Mouse (Mus musculus): ENCODE measurements at regions not wholly inside any gene's neighbourhood (a gene's known extent, or its start where the extent isn't known, plus 50 kb on each side); places are given as distances from the start of the nearest gene placed in this dataset.

- no peaks in the 10 kb centered on the region for H3K4me1 ChIP-seq (replicated peaks; ENCODE audit: control insufficient read depth, insufficient read depth, low read length)
- no peak for ATAC-seq
- H3K27ac ChIP-seq (ENCODE audit: low read length): no peak overlapping the region
- no peak overlapping the region for H3K4me3 ChIP-seq (replicated peaks; ENCODE audit: low read length)
- H3K9me3 ChIP-seq (ENCODE audit: control insufficient read depth, low read length): no peaks in the 10 kb centered on the region
- no peaks in the 10 kb centered on the region for H3K27me3 ChIP-seq (replicated peaks; ENCODE audit: control insufficient read depth, insufficient read depth, low read length)
- WGBS: 78% methylated on average over 9 of the region's 9 CpGs
- no peaks in the 10 kb centered on the region for H3K36me3 ChIP-seq (ENCODE audit: control insufficient read depth, insufficient read depth)
- H3K9ac ChIP-seq (replicated peaks; ENCODE audit: low read depth, low read length): no peak overlapping the region
- H3K4me2 ChIP-seq (ENCODE audit: low read length): no peak overlapping the region
Observed at GRCm38 (mm10) chr1:35331602-35332339, 482.0 kb downstream of the Plekhb2 start.

GRCm38 (mm10) chr1:35332340-35332684 is 482.5 kb downstream of the Plekhb2 start:
- no peak overlapping the region for H3K9ac ChIP-seq (replicated peaks; ENCODE audit: low read depth, low read length)
- H3K4me2 ChIP-seq (ENCODE audit: low read length): no peak overlapping the region
- H3K27ac ChIP-seq (ENCODE audit: low read length): no peak overlapping the region
- no peaks in the 10 kb centered on the region for H3K27me3 ChIP-seq (replicated peaks; ENCODE audit: control insufficient read depth, insufficient read depth, low read length)
- 90% methylated on average over 2 of the region's 2 CpGs for WGBS
- no peaks in the 10 kb centered on the region for H3K36me3 ChIP-seq (ENCODE audit: control insufficient read depth, insufficient read depth)
- no peaks in the 10 kb centered on the region for H3K9me3 ChIP-seq (ENCODE audit: control insufficient read depth, low read length)
- no peaks in the 10 kb centered on the region for H3K4me1 ChIP-seq (replicated peaks; ENCODE audit: control insufficient read depth, insufficient read depth, low read length)
- ATAC-seq: no peak
- H3K4me3 ChIP-seq (replicated peaks; ENCODE audit: low read length): no peak overlapping the region

GRCm38 (mm10) chr1:35337647-35338046 is 487.9 kb downstream of the Plekhb2 start:
- Histone ChIP-seq H3K4me1 (replicated peaks; ENCODE audit: control insufficient read depth, insufficient read depth, low read length) (no peaks in the 10 kb centered on the region), H3K36me3 (ENCODE audit: control insufficient read depth, insufficient read depth) (no peaks in the 10 kb centered on the region), H3K9ac (replicated peaks; ENCODE audit: low read depth, low read length) (no peak overlapping the region), H3K27me3 (replicated peaks; ENCODE audit: control insufficient read depth, insufficient read depth, low read length) (no peaks in the 10 kb centered on the region), H3K9me3 (ENCODE audit: control insufficient read depth, low read length) (no peaks in the 10 kb centered on the region), H3K4me3 (replicated peaks; ENCODE audit: low read length) (no peak overlapping the region), H3K27ac (ENCODE audit: low read length) (no peak overlapping the region), H3K4me2 (ENCODE audit: low read length) (no peak overlapping the region)
- no peak for ATAC-seq
- 86% methylated on average over 3 of the region's 3 CpGs for WGBS

- no peak overlapping the region for H3K4me3 ChIP-seq (replicated peaks; ENCODE audit: low read length)
- no peaks in the 10 kb centered on the region for H3K36me3 ChIP-seq (ENCODE audit: control insufficient read depth, insufficient read depth)
- H3K27ac ChIP-seq (ENCODE audit: low read length): no peak overlapping the region
- H3K4me1 ChIP-seq (replicated peaks; ENCODE audit: control insufficient read depth, insufficient read depth, low read length): no peaks in the 10 kb centered on the region
- ATAC-seq: no peak
- 77% methylated on average over 3 of the region's 3 CpGs for WGBS
- no peaks in the 10 kb centered on the region for H3K9me3 ChIP-seq (ENCODE audit: control insufficient read depth, low read length)
- no peak overlapping the region for H3K4me2 ChIP-seq (ENCODE audit: low read length)
- no peak overlapping the region for H3K9ac ChIP-seq (replicated peaks; ENCODE audit: low read depth, low read length)
- H3K27me3 ChIP-seq (replicated peaks; ENCODE audit: control insufficient read depth, insufficient read depth, low read length): no peaks in the 10 kb centered on the region
Observed at GRCm38 (mm10) chr1:35338184-35338583, 488.4 kb downstream of the Plekhb2 start.

GRCm38 (mm10) chr1:35344539-35344938 is 494.8 kb downstream of the Plekhb2 start:
- Histone ChIP-seq H3K36me3 (ENCODE audit: control insufficient read depth, insufficient read depth) (no peaks in the 10 kb centered on the region), H3K27ac (ENCODE audit: low read length) (no peak overlapping the region), H3K4me3 (replicated peaks; ENCODE audit: low read length) (no peak overlapping the region), H3K4me2 (ENCODE audit: low read length) (no peak overlapping the region), H3K9ac (replicated peaks; ENCODE audit: low read depth, low read length) (no peak overlapping the region), H3K9me3 (ENCODE audit: control insufficient read depth, low read length) (no peaks in the 10 kb centered on the region), H3K4me1 (replicated peaks; ENCODE audit: control insufficient read depth, insufficient read depth, low read length) (no peaks in the 10 kb centered on the region), H3K27me3 (replicated peaks; ENCODE audit: control insufficient read depth, insufficient read depth, low read length) (no peaks in the 10 kb centered on the region)
- no peak for ATAC-seq
- WGBS: 67% methylated on average over 1 of the region's 1 CpGs

- Histone ChIP-seq H3K27ac (ENCODE audit: low read length) (no peak overlapping the region), H3K4me2 (ENCODE audit: low read length) (no peak overlapping the region), H3K27me3 (replicated peaks; ENCODE audit: control insufficient read depth, insufficient read depth, low read length) (no peaks in the 10 kb centered on the region), H3K9me3 (ENCODE audit: control insufficient read depth, low read length) (no peaks in the 10 kb centered on the region), H3K4me1 (replicated peaks; ENCODE audit: control insufficient read depth, insufficient read depth, low read length) (no peaks in the 10 kb centered on the region), H3K36me3 (ENCODE audit: control insufficient read depth, insufficient read depth) (no peaks in the 10 kb centered on the region), H3K9ac (replicated peaks; ENCODE audit: low read depth, low read length) (no peak overlapping the region), H3K4me3 (replicated peaks; ENCODE audit: low read length) (no peak overlapping the region)
- no peak for ATAC-seq
- WGBS: 79% methylated on average over 4 of the region's 4 CpGs
Observed at GRCm38 (mm10) chr1:35348294-35348693, 498.5 kb downstream of the Plekhb2 start.

- no peak for ATAC-seq
- H3K4me3 ChIP-seq (replicated peaks; ENCODE audit: low read length): no peak overlapping the region
- H3K27me3 ChIP-seq (replicated peaks; ENCODE audit: control insufficient read depth, insufficient read depth, low read length): no peaks in the 10 kb centered on the region
- no peaks in the 10 kb centered on the region for H3K36me3 ChIP-seq (ENCODE audit: control insufficient read depth, insufficient read depth)
- H3K9me3 ChIP-seq (ENCODE audit: control insufficient read depth, low read length): no peaks in the 10 kb centered on the region
- no peak overlapping the region for H3K27ac ChIP-seq (ENCODE audit: low read length)
- H3K9ac ChIP-seq (replicated peaks; ENCODE audit: low read depth, low read length): no peak overlapping the region
- WGBS: 15% methylated on average over 5 of the region's 5 CpGs
- no peak overlapping the region for H3K4me2 ChIP-seq (ENCODE audit: low read length)
- no peaks in the 10 kb centered on the region for H3K4me1 ChIP-seq (replicated peaks; ENCODE audit: control insufficient read depth, insufficient read depth, low read length)
Observed at GRCm38 (mm10) chr1:35358981-35359380, 509.2 kb downstream of the Plekhb2 start.

- no peak overlapping the region for H3K4me3 ChIP-seq (replicated peaks; ENCODE audit: low read length)
- no peak overlapping the region for H3K9ac ChIP-seq (replicated peaks; ENCODE audit: low read depth, low read length)
- H3K4me2 ChIP-seq (ENCODE audit: low read length): no peak overlapping the region
- ATAC-seq: 0 out of 2 replicates have a peak, but pooled peaks have one; percentile 28
- no peaks in the 10 kb centered on the region for H3K36me3 ChIP-seq (ENCODE audit: control insufficient read depth, insufficient read depth)
- H3K4me1 ChIP-seq (replicated peaks; ENCODE audit: control insufficient read depth, insufficient read depth, low read length): no peaks in the 10 kb centered on the region
- WGBS: 83% methylated on average over 3 of the region's 3 CpGs
- peak overlapping the region; percentile 33; the same call in 1 of the 2 replicates for H3K27ac ChIP-seq (ENCODE audit: low read length)
- no peaks in the 10 kb centered on the region for H3K27me3 ChIP-seq (replicated peaks; ENCODE audit: control insufficient read depth, insufficient read depth, low read length)
- no peaks in the 10 kb centered on the region for H3K9me3 ChIP-seq (ENCODE audit: control insufficient read depth, low read length)
Observed at GRCm38 (mm10) chr1:35361465-35361864, 511.7 kb downstream of the Plekhb2 start.

- Histone ChIP-seq H3K27me3 (replicated peaks; ENCODE audit: control insufficient read depth, insufficient read depth, low read length) (no peaks in the 10 kb centered on the region), H3K9ac (replicated peaks; ENCODE audit: low read depth, low read length) (no peak overlapping the region), H3K4me1 (replicated peaks; ENCODE audit: control insufficient read depth, insufficient read depth, low read length) (no peaks in the 10 kb centered on the region), H3K36me3 (ENCODE audit: control insufficient read depth, insufficient read depth) (no peaks in the 10 kb centered on the region), H3K27ac (ENCODE audit: low read length) (no peak overlapping the region), H3K9me3 (ENCODE audit: control insufficient read depth, low read length) (no peaks in the 10 kb centered on the region), H3K4me3 (replicated peaks; ENCODE audit: low read length) (no peak overlapping the region), H3K4me2 (ENCODE audit: low read length) (no peak overlapping the region)
- WGBS: 54% methylated on average over 3 of the region's 3 CpGs
- ATAC-seq: peak; percentile 38; the same call in 1 of the 2 replicates
Observed at GRCm38 (mm10) chr1:35362836-35363235, 513.1 kb downstream of the Plekhb2 start.

- Histone ChIP-seq H3K4me1 (replicated peaks; ENCODE audit: control insufficient read depth, insufficient read depth, low read length) (no peaks in the 10 kb centered on the region), H3K9me3 (ENCODE audit: control insufficient read depth, low read length) (no peaks in the 10 kb centered on the region), H3K27ac (ENCODE audit: low read length) (no peak overlapping the region), H3K36me3 (ENCODE audit: control insufficient read depth, insufficient read depth) (no peaks in the 10 kb centered on the region), H3K9ac (replicated peaks; ENCODE audit: low read depth, low read length) (no peak overlapping the region), H3K4me2 (ENCODE audit: low read length) (no peak overlapping the region), H3K4me3 (replicated peaks; ENCODE audit: low read length) (no peak overlapping the region), H3K27me3 (replicated peaks; ENCODE audit: control insufficient read depth, insufficient read depth, low read length) (no peaks in the 10 kb centered on the region)
- WGBS: 83% methylated on average over 2 of the region's 2 CpGs
- no peak for ATAC-seq
Observed at GRCm38 (mm10) chr1:35366559-35366958, 516.8 kb downstream of the Plekhb2 start.

All from forebrain, embryonic 16.5 days (tissue).